Mouse (Mus musculus) cerebellum, adult 11-12 months (tissue): ENCODE results near the gene Tmsb10.

Source experiments
- DNase-seq: peaks from one replicate; pipeline ENCODE4 v3.0.0; 2022

Gene Tmsb10

GRCm38 (mm10) chr6:72958662-72959071 is at the start of gene Tmsb10:
Gene Tmsb10, minus strand, starts transcription at chr6:72958748.
- no peak for DNase-seq

GRCm38 (mm10) chr6:73003601-73004000 is 45.1 kb upstream of the Tmsb10 start:
- DNase-seq, result no peak

GRCm38 (mm10) chr6:73002391-73002790 is 43.8 kb upstream of the Tmsb10 start:
- no peak for DNase-seq

GRCm38 (mm10) chr6:72998809-72999208 is 40.3 kb upstream of the Tmsb10 start:
- no peak for DNase-seq

- no peak for DNase-seq
Measured at GRCm38 (mm10) chr6:72993688-72994082, 35.1 kb upstream of the Tmsb10 start.

- no peak for DNase-seq
Measured at GRCm38 (mm10) chr6:72993054-72993687, 34.6 kb upstream of the Tmsb10 start.

GRCm38 (mm10) chr6:72990206-72990605 is 31.7 kb upstream of the Tmsb10 start:
- no peak for DNase-seq

GRCm38 (mm10) chr6:72989028-72989736 is 30.6 kb upstream of the Tmsb10 start:
- peak; percentile 62 for DNase-seq

- DNase-seq, result no peak
Measured at GRCm38 (mm10) chr6:72982506-72982905, 24.0 kb upstream of the Tmsb10 start.

GRCm38 (mm10) chr6:72981851-72982250 is 23.3 kb upstream of the Tmsb10 start:
- no peak for DNase-seq

GRCm38 (mm10) chr6:72981124-72981651 is 22.6 kb upstream of the Tmsb10 start:
- DNase-seq, result no peak

- no peak for DNase-seq
Measured at GRCm38 (mm10) chr6:72976866-72977265, 18.3 kb upstream of the Tmsb10 start.

- DNase-seq, result no peak
Measured at GRCm38 (mm10) chr6:72971074-72971473, 12.5 kb upstream of the Tmsb10 start.

- DNase-seq, result no peak
Measured at GRCm38 (mm10) chr6:72969787-72970186, 11.2 kb upstream of the Tmsb10 start.

GRCm38 (mm10) chr6:72965199-72965598 is 6.7 kb upstream of the Tmsb10 start:
- DNase-seq, result no peak

- DNase-seq, result no peak
Measured at GRCm38 (mm10) chr6:72962281-72962741, 3.8 kb upstream of the Tmsb10 start.

- no peak for DNase-seq
Measured at GRCm38 (mm10) chr6:72961603-72962002, 3.1 kb upstream of the Tmsb10 start.

GRCm38 (mm10) chr6:72960675-72961074 is 2.1 kb upstream of the Tmsb10 start:
- no peak for DNase-seq

GRCm38 (mm10) chr6:72959175-72959574 is 627 bp upstream of the Tmsb10 start:
- peak; percentile 12 for DNase-seq

- peak; percentile 88 for DNase-seq
Measured at GRCm38 (mm10) chr6:72957676-72958641, 589 bp downstream of the Tmsb10 start.

GRCm38 (mm10) chr6:72957093-72957435 is 1.5 kb downstream of the Tmsb10 start:
- DNase-seq, result peak; percentile 26

- DNase-seq, result peak; percentile 77
Measured at GRCm38 (mm10) chr6:72956199-72957092, 2.1 kb downstream of the Tmsb10 start.
